27 mouse cellular contexts compared by ENCODE assay signal in genomic region chr13:40904080-40904479, GRCm38 (mm10). TPM values are rescaled to one million over a fixed set of nuclear protein-coding genes. Genes with fewer than 3 reads are reported as not detected.
DNase-seq lines count a peak whose midpoint lies in the region; ATAC-seq and TF ChIP-seq lines count a peak whose summit lies in the region.
"Had no signal": no experiment of that assay in that cellular context is flagged by ENCODE, and none has a peak within 500 bp of the region (broad histone marks: within the 10 kb centered on the region; RNA-seq: fewer than 3 reads in every experiment).

No protein-coding gene starts in this region.

- H3K27me3 ChIP-seq in midbrain, embryonic 16.5 days (ENCODE audit: control insufficient read depth, insufficient read depth, low read depth, low read length) = no peaks in the 10 kb centered on the region
- H3K27me3 ChIP-seq: embryonic facial prominence, embryonic 12.5 days; embryonic facial prominence, embryonic 15.5 days; heart, embryonic 12.5 days; heart, embryonic 15.5 days had no signal

- H3K9me3 ChIP-seq in ES-E14 (ENCODE audit: control insufficient read depth, insufficient read depth, low read depth, low read length) = no peaks in the 10 kb centered on the region
- H3K9me3 ChIP-seq in midbrain, embryonic 16.5 days (replicated peaks; ENCODE audit: control insufficient read depth, low read length, poor library complexity, severe bottlenecking) = no peaks in the 10 kb centered on the region
- H3K9me3 ChIP-seq: embryonic facial prominence, embryonic 12.5 days; embryonic facial prominence, embryonic 15.5 days; heart, embryonic 12.5 days; heart, embryonic 15.5 days had no signal

- peak overlapping the region; percentile 12; the same call in 1 of the 2 replicates for H3K9ac ChIP-seq in ES-E14 (ENCODE audit: insufficient read depth, low read depth, low read length, poor library complexity, severe bottlenecking)
- H3K9ac ChIP-seq in midbrain, embryonic 16.5 days (ENCODE audit: low read depth, low read length) = no peak overlapping the region
- H3K9ac ChIP-seq: embryonic facial prominence, embryonic 12.5 days; embryonic facial prominence, embryonic 15.5 days; forebrain, postnatal 0 days; heart, embryonic 12.5 days; heart, embryonic 15.5 days; hindbrain, embryonic 14.5 days had no signal

- H3K4me3 ChIP-seq in ES-E14 (ENCODE audit: insufficient read depth in 1 of 2, low read depth in 1 of 2, low read length in 2 of 2, poor library complexity in 1 of 2, severe bottlenecking in 1 of 2) = peak overlapping the region; percentile 16 to 46; a peak in 2 of 4 replicates
- H3K4me3 ChIP-seq in midbrain, embryonic 16.5 days (ENCODE audit: low read depth, low read length) = no peak overlapping the region
- H3K4me3 ChIP-seq: embryonic facial prominence, embryonic 12.5 days; embryonic facial prominence, embryonic 15.5 days; heart, embryonic 12.5 days; heart, embryonic 15.5 days had no signal

- 91% methylated on average over 7 of the region's 7 CpGs for WGBS in midbrain, embryonic 16.5 days

- H3K4me2 ChIP-seq in midbrain, embryonic 16.5 days (ENCODE audit: low read length) = no peak overlapping the region
- H3K4me2 ChIP-seq: embryonic facial prominence, embryonic 12.5 days; embryonic facial prominence, embryonic 15.5 days; heart, embryonic 12.5 days; heart, embryonic 15.5 days; hindbrain, embryonic 14.5 days had no signal

- ATAC-seq in midbrain, embryonic 16.5 days = no peak
- ATAC-seq: CD4-positive, CD25-positive, alpha-beta regulatory T cell, adult 4 months; forebrain, embryonic 14.5 days; forebrain, postnatal 0 days; hindbrain, postnatal 0 days; inflammation-experienced regulatory T-cells, adult 6 months; intestine, embryonic 16.5 days had no signal

- no peak overlapping the region for H3K27ac ChIP-seq in ES-E14 (ENCODE audit: insufficient read depth, low read depth, low read length, poor library complexity, severe bottlenecking)
- H3K27ac ChIP-seq in midbrain, embryonic 16.5 days (ENCODE audit: low read length) = no peak overlapping the region
- H3K27ac ChIP-seq: embryonic facial prominence, embryonic 12.5 days; embryonic facial prominence, embryonic 15.5 days; heart, embryonic 15.5 days; hindbrain, embryonic 14.5 days; hindbrain, postnatal 0 days had no signal

- DNase-seq in right cerebral cortex, adult 18-20 months = peak; percentile 59
- DNase-seq in right cerebral cortex, postnatal 10 days (ENCODE audit: low spot score in 2 of 2) = no peak
- no peak for DNase-seq in ES-E14 (ENCODE audit: low read depth, low spot score)
- peak; percentile 73 for DNase-seq in brain, adult 2 months (ENCODE audit: low read depth, low spot score)
- DNase-seq in gastrocnemius, postnatal 4 days (ENCODE audit: low spot score in 2 of 2) = no peak
- DNase-seq: adrenal gland, postnatal 10 days; adrenal gland, postnatal 36 days; cerebellum, adult 11 months; cerebellum, adult 2 months; cerebellum, adult 9-11 months; cerebellum, postnatal 25 days; forebrain, postnatal 0 days; gastrocnemius, postnatal 10 days; heart, adult 18-20 months; heart, postnatal 10 days; heart, postnatal 4 days had no signal

- H3K4me1 ChIP-seq in ES-E14 (ENCODE audit: control insufficient read depth in 2 of 2, insufficient read depth in 2 of 2, low read length in 2 of 2, poor library complexity in 1 of 2) = peaks cover 20 to 25% of the 10 kb centered on the region in 2 experiments
- no peaks in the 10 kb centered on the region for H3K4me1 ChIP-seq in midbrain, embryonic 16.5 days (ENCODE audit: control insufficient read depth, insufficient read depth, low read length)

- in situ Hi-C loops in ES-E14 (cut with MboI; ENCODE audit: low sequenced_read_pairs in 2 of 2, unreplicated experiment in 2 of 2) = no loop called here

- H3K36me3 ChIP-seq in ES-E14 (ENCODE audit: control insufficient read depth, insufficient read depth, low read length, poor library complexity, severe bottlenecking) = peaks cover 3% of the 10 kb centered on the region; the same call in 1 of the 2 replicates
- H3K36me3 ChIP-seq in midbrain, embryonic 16.5 days (ENCODE audit: control insufficient read depth, insufficient read depth, low read length) = no peaks in the 10 kb centered on the region
- H3K36me3 ChIP-seq: embryonic facial prominence, embryonic 12.5 days; embryonic facial prominence, embryonic 15.5 days; heart, embryonic 12.5 days; heart, embryonic 15.5 days had no signal

TF ChIP-seq in ES-E14, 5 proteins besides CTCF, POLR2A, EP300 and RAD21:
- TF ChIP-seq ZNF384 (IDR thresholded peaks at IDR 0.05; ENCODE audit: low read depth, low read length) (no peak), HCFC1 (IDR thresholded peaks at IDR 0.05; ENCODE audit: borderline replicate concordance, insufficient read depth, low read length) (no peak), MAFK (IDR thresholded peaks at IDR 0.05; ENCODE audit: insufficient read depth, low read depth, low read length) (no peak)

RNA-seq across cellular contexts. Expression of gene Gcnt2, which starts 44.5 kb away (rescaled TPM):
- 21.8 and 35.6 TPM in 2 replicates for total RNA-seq in ES-E14 (2012; rRNA removed)
- polyA plus RNA-seq in midbrain, embryonic 16.5 days (2015; fragmentation: Nextera tagmentation; extraction: Ambion mirVana) = 4.0 TPM in 2 replicates
- total RNA-seq in gastrocnemius, postnatal 4 days (2021) = 1 to 10 TPM; 4.4 to 4.8 TPM

Comparison
In these comparisons a context has a peak if more than half of its experiments do, and no peak if none do; other contexts are left out.
1. DNase-seq: peak in right cerebral cortex, adult 18-20 months (single experiment) and brain, adult 2 months (single experiment); none in right cerebral cortex, postnatal 10 days (0 of 2), ES-E14 (single experiment) and gastrocnemius, postnatal 4 days (0 of 2).